Mouse (Mus musculus): ENCODE data around the gene 4930595D18Rik. TPM values are rescaled to one million over a fixed set of nuclear protein-coding genes. Genes with fewer than 3 reads are reported as not detected.

Gene 4930595D18Rik
- polyA plus RNA-seq, 1 experiment from 2014 or later, result not detected

DNA sequence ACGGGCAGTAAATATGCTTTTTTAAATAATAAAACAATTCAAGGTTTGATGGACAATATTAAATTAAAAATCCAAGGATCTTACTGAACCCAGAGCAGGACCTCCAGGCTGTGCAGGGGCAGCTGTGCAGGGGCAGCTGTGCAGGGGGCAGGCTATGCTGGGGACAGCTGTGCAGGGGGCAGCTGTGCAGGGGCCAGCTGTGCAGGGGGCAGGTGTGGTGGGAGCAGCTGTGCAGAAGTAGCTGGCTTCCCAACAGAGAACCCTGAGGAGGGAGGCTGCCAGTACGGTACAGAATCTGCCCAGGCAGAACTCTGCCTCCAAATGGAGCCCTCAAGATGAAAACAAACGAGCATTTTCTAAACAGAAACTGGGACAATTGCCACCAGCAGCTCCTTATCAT is 48.3 kb downstream of the 4930595D18Rik start:
- ATAC-seq (ENCODE audit: insufficient number of reproducible peaks, insufficient read depth, low FRiP score, low TSS enrichment, low read depth), result 0 out of 2 replicates have a peak, but pooled peaks have one; percentile 48
- no peak overlapping the region for H3K9ac ChIP-seq (replicated peaks)
- 0 out of 2 replicates have a peak, but pooled peaks cover 16% of the 10 kb centered on the region for H3K9me3 ChIP-seq
- no peak overlapping the region for H3K4me3 ChIP-seq (replicated peaks)
- H3K36me3 ChIP-seq, result no peaks in the 10 kb centered on the region
- H3K27ac ChIP-seq, result no peak overlapping the region
- H3K4me1 ChIP-seq (replicated peaks), result no peaks in the 10 kb centered on the region
- no peak overlapping the region for H3K4me2 ChIP-seq
- 70% methylated on average over 3 of the region's 3 CpGs for WGBS
- H3K27me3 ChIP-seq, result no peaks in the 10 kb centered on the region

- Histone ChIP-seq H3K36me3 (no peaks in the 10 kb centered on the region), H3K27me3 (no peaks in the 10 kb centered on the region), H3K27ac (0 out of 2 replicates have a peak overlapping the region, but pooled peaks have one; percentile 7), H3K9me3 (0 out of 2 replicates have a peak, but pooled peaks cover 16% of the 10 kb centered on the region), H3K4me1 (replicated peaks) (no peaks in the 10 kb centered on the region), H3K4me2 (no peak overlapping the region), H3K9ac (replicated peaks) (no peak overlapping the region), H3K4me3 (replicated peaks) (no peak overlapping the region)
- no peak for ATAC-seq (ENCODE audit: insufficient number of reproducible peaks, insufficient read depth, low FRiP score, low TSS enrichment, low read depth)
- WGBS, result 69% methylated on average over 19 of the region's 19 CpGs
Measured at GRCm38 (mm10) chr12:111134791-111135733, 49.2 kb downstream of the 4930595D18Rik start.

DNA sequence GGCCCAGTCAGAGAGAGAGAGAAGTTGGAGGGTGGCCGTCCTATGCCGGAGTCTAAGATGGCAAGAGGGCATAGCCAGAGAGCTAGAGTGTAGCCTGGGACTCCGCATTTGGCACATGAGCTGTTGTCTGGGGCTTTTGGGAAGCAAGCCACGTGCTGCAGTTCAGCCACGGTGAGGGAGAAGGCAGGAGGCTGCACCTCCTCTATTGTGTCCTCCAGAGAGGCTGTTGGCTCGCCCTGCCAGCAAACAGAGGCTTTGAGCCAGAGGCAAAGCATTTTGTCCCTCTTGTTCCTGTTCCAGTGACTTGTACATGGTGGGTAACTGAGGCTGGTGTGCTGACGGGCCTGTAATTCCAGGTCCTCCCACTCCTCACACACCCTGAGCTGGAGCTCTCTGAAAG is 50.1 kb downstream of the 4930595D18Rik start:
- H3K9ac ChIP-seq (replicated peaks), result no peak overlapping the region
- H3K9me3 ChIP-seq, result 0 out of 2 replicates have a peak, but pooled peaks cover 12% of the 10 kb centered on the region
- H3K4me1 ChIP-seq (replicated peaks), result no peaks in the 10 kb centered on the region
- H3K4me2 ChIP-seq, result no peak overlapping the region
- H3K36me3 ChIP-seq, result no peaks in the 10 kb centered on the region
- ATAC-seq (ENCODE audit: insufficient number of reproducible peaks, insufficient read depth, low FRiP score, low TSS enrichment, low read depth), result no peak
- no peaks in the 10 kb centered on the region for H3K27me3 ChIP-seq
- H3K4me3 ChIP-seq (replicated peaks), result no peak overlapping the region
- H3K27ac ChIP-seq, result no peak overlapping the region
- WGBS, result 86% methylated on average over 7 of the region's 7 CpGs

GRCm38 (mm10) chr12:111125666-111126065 is 58.6 kb downstream of the 4930595D18Rik start:
- Histone ChIP-seq H3K4me2 (no peak overlapping the region), H3K36me3 (0 out of 2 replicates have a peak, but pooled peaks cover 3% of the 10 kb centered on the region), H3K9me3 (peaks cover 8% of the 10 kb centered on the region), H3K4me1 (replicated peaks) (no peaks in the 10 kb centered on the region), H3K4me3 (replicated peaks) (no peak overlapping the region), H3K27me3 (no peaks in the 10 kb centered on the region), H3K9ac (replicated peaks) (no peak overlapping the region), H3K27ac (no peak overlapping the region)
- WGBS, result 83% methylated on average over 6 of the region's 6 CpGs
- no peak for ATAC-seq (ENCODE audit: insufficient number of reproducible peaks, insufficient read depth, low FRiP score, low TSS enrichment, low read depth)

GRCm38 (mm10) chr12:111124601-111125260 is 59.6 kb downstream of the 4930595D18Rik start:
- 82% methylated on average over 14 of the region's 14 CpGs for WGBS
- no peak for ATAC-seq (ENCODE audit: insufficient number of reproducible peaks, insufficient read depth, low FRiP score, low TSS enrichment, low read depth)
- Histone ChIP-seq H3K4me2 (no peak overlapping the region), H3K4me3 (replicated peaks) (no peak overlapping the region), H3K27me3 (no peaks in the 10 kb centered on the region), H3K4me1 (replicated peaks) (no peaks in the 10 kb centered on the region), H3K9ac (replicated peaks) (no peak overlapping the region), H3K9me3 (peaks cover 8% of the 10 kb centered on the region), H3K27ac (no peak overlapping the region), H3K36me3 (peaks cover 11% of the 10 kb centered on the region)

- Histone ChIP-seq H3K9ac (replicated peaks) (no peak overlapping the region), H3K4me1 (replicated peaks) (no peaks in the 10 kb centered on the region), H3K4me3 (replicated peaks) (no peak overlapping the region), H3K27me3 (no peaks in the 10 kb centered on the region), H3K36me3 (peaks cover 33% of the 10 kb centered on the region), H3K4me2 (no peak overlapping the region), H3K9me3 (peaks cover 8% of the 10 kb centered on the region), H3K27ac (no peak overlapping the region)
- no peak for ATAC-seq (ENCODE audit: insufficient number of reproducible peaks, insufficient read depth, low FRiP score, low TSS enrichment, low read depth)
Measured at GRCm38 (mm10) chr12:111122332-111122852, 61.9 kb downstream of the 4930595D18Rik start.

DNA sequence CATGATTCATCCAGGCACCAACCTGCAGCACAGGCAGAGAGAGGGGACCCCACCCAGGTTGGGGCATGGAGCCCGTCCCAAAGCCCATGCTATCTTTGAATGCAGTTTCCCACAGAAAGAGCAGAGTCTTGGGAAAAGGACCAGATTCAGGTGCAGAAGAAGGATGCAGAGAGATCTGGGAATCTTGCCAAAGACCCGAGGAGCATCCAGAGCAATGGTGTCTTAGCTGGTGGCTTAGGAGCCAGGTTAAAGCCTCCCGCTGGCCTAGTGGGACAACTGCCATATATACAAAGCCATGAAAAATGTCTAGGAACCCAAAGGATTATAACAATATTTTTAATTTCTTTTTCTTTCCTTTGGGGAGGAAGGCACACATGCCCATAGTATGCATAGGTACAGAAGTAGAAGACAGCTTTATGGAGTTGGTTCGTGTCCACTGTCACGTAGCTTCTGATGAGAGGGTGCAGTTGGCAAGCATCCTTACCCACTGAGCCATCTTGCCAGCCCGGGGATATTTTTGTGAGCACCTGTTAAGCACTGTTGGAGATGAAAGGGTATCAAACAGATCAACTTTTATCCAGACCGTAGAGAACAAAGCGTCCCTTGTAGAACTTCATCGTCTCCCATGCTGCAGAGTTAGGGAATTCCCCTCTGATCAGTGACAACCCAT is 63.2 kb downstream of the 4930595D18Rik start:
- Histone ChIP-seq H3K4me2 (no peak overlapping the region), H3K27me3 (no peaks in the 10 kb centered on the region), H3K4me3 (replicated peaks) (no peak overlapping the region), H3K9ac (replicated peaks) (no peak overlapping the region), H3K27ac (no peak overlapping the region), H3K4me1 (replicated peaks) (no peaks in the 10 kb centered on the region), H3K36me3 (peaks cover 46% of the 10 kb centered on the region), H3K9me3 (peaks cover 8% of the 10 kb centered on the region)
- ATAC-seq (ENCODE audit: insufficient number of reproducible peaks, insufficient read depth, low FRiP score, low TSS enrichment, low read depth), result no peak
- 90% methylated on average over 9 of the region's 9 CpGs for WGBS

DNA sequence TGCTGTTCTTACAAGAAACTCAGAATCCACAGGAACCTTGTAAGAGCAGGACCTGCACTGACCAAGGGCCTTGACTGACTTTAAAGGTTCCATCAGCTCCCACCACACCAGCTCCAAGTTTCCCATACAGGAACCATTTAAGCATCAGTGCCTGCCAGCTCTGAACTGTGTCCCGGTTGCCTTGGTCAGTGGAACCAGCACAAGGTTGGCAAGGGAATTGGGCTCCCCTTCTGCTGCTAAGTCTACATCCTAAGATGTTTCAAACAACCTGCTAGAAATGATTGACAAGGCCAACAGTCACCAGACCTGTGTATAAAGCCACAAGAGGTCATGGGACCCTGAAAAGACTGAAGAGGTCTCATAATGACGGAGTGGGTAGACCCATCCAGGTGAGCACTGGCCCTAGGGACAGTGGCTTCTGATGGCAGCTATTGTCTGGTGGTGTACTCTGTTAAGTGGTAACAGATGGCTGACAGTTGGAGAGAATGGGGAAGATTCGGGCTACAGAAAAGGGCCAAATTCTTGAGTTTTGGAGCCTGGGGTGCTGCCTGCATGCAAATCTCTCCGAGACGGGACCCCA is 64.7 kb downstream of the 4930595D18Rik start:
- Histone ChIP-seq H3K36me3 (peaks cover 57% of the 10 kb centered on the region), H3K4me3 (replicated peaks) (no peak overlapping the region)
- 96% methylated on average over 5 of the region's 5 CpGs for WGBS

DNA sequence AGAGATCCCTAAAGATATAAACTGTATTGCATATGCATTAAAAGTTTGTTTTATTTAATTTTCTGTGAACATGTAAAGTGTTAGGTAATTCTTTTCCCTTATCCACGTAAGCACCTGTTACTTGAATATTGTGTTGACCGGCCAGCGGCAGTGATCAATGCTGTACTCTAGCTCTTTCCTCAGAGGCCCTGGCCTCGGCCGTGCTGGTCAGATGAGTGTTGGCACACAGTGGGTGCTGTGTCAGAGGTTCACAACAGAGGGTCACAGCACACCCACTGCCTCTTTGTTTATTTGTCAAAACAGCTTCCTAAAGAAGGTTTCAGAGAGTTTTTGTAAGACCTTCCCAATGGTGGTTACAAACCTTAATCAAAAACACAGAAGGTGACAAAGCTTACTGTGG is 69.7 kb downstream of the 4930595D18Rik start:
- Histone ChIP-seq H3K4me3 (replicated peaks) (no peak overlapping the region), H3K9ac (replicated peaks) (no peak overlapping the region), H3K4me2 (no peak overlapping the region), H3K27me3 (no peaks in the 10 kb centered on the region), H3K9me3 (no peaks in the 10 kb centered on the region), H3K4me1 (replicated peaks) (no peaks in the 10 kb centered on the region), H3K27ac (no peak overlapping the region), H3K36me3 (peaks cover 92% of the 10 kb centered on the region)
- no peak for ATAC-seq (ENCODE audit: insufficient number of reproducible peaks, insufficient read depth, low FRiP score, low TSS enrichment, low read depth)
- WGBS, result 96% methylated on average over 5 of the region's 5 CpGs

More for the DNA sequence above, 64.7 kb downstream of the 4930595D18Rik start:
- Histone ChIP-seq H3K9me3 (peaks cover 8% of the 10 kb centered on the region), H3K4me1 (replicated peaks) (no peaks in the 10 kb centered on the region), H3K4me2 (no peak overlapping the region), H3K9ac (replicated peaks) (no peak overlapping the region), H3K27ac (no peak overlapping the region), H3K27me3 (no peaks in the 10 kb centered on the region)
- no peak for ATAC-seq (ENCODE audit: insufficient number of reproducible peaks, insufficient read depth, low FRiP score, low TSS enrichment, low read depth)

GRCm38 (mm10) chr12:111111176-111111575 is 73.1 kb downstream of the 4930595D18Rik start:
- Histone ChIP-seq H3K9me3 (no peaks in the 10 kb centered on the region), H3K36me3 (peaks cover 94% of the 10 kb centered on the region), H3K4me3 (replicated peaks) (no peak overlapping the region), H3K27ac (no peak overlapping the region), H3K9ac (replicated peaks) (no peak overlapping the region), H3K27me3 (no peaks in the 10 kb centered on the region), H3K4me2 (no peak overlapping the region), H3K4me1 (replicated peaks) (no peaks in the 10 kb centered on the region)
- 93% methylated on average over 8 of the region's 8 CpGs for WGBS
- no peak for ATAC-seq (ENCODE audit: insufficient number of reproducible peaks, insufficient read depth, low FRiP score, low TSS enrichment, low read depth)

Measured in limb, embryonic 12.5 days (tissue).